Comparison of ENCODE assay signal across 7 mouse cellular contexts in the genomic region with DNA sequence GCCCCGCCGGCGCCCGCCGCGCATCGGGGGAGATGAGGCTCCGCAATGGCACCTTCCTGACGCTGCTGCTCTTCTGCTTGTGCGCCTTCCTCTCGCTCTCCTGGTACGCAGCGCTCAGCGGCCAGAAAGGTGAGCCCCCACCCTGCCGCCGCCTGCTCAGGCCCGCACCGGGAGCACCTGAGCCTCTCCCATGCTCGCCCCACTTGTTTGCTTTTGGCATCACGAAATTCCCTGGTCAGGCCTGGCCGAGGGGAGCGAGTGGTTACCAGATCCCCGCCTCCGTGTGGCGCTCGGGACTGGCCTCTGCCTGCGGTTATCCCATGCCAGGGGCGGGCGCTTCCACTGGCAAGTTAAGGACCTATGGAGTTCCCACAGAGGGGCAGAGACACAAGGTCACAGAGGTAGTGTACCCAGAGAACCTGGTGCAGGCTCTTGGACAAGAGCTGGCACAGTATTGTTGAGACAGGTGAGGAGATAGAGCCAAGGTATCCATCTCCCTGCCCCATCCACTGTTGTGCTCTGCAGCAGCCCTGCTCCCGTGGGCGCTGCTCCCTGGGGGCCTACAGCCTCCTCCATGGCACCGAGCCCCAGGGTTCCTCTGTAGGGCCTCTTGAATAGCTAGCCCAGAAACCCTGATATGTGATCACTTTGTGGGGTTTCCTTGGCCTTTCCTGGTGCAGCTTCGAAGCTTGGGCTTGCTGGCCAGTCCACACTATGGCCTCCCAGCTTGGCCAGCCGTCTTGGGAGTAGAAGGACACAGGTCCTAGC. TPM values are rescaled to one million over a fixed set of nuclear protein-coding genes. Genes with fewer than 3 reads are reported as not detected.
DNase-seq lines count a peak whose midpoint lies in the region; ATAC-seq and TF ChIP-seq lines count a peak whose summit lies in the region.

No protein-coding gene starts in this region.

- H3K9ac ChIP-seq in heart, embryonic 13.5 days: peak overlapping the region; percentile 98

- WGBS in heart, embryonic 13.5 days: 4% methylated on average over 34 of the region's 34 CpGs

- peak; percentile 41 to 51 for DNase-seq in B cell, adult 2 months
- DNase-seq in cerebellum, postnatal 36 days: peak; percentile 61 to 62
- DNase-seq in kidney, postnatal 14 days: peak; percentile 69
- peak; percentile 54 for DNase-seq in thymus, postnatal 14 days

- peak overlapping the region; percentile 95 for H3K4me2 ChIP-seq in heart, embryonic 13.5 days

- TF ChIP-seq CTCF in E14TG2a.4 (conservative IDR thresholded peaks at IDR 0.05; ENCODE audit: low read length): no peak

- 0 out of 2 replicates have a peak, but pooled peaks have one; percentile 4 for ATAC-seq in heart, embryonic 13.5 days (ENCODE audit: extremely low read depth, insufficient number of reproducible peaks, low FRiP score, low TSS enrichment)

- peak overlapping the region; percentile 85 for H3K4me3 ChIP-seq in E14TG2a.4 (replicated peaks; ENCODE audit: low read length)
- peak overlapping the region; percentile 93 for H3K4me3 ChIP-seq in heart, embryonic 13.5 days
- H3K4me3 ChIP-seq in megakaryocyte, embryonic 14.5 days (replicated peaks): peak overlapping the region; percentile 97

- peaks cover 68% of the 10 kb centered on the region for H3K4me1 ChIP-seq in E14TG2a.4 (replicated peaks; ENCODE audit: low read depth, low read length)
- H3K4me1 ChIP-seq in heart, embryonic 13.5 days: peaks cover 50% of the 10 kb centered on the region
- H3K4me1 ChIP-seq in megakaryocyte, embryonic 14.5 days: peaks cover 77% of the 10 kb centered on the region

- peaks cover 6% of the 10 kb centered on the region; the same call in 1 of the 2 replicates for H3K36me3 ChIP-seq in E14TG2a.4 (ENCODE audit: insufficient read depth, low read length)
- 0 out of 2 replicates have a peak, but pooled peaks cover 3% of the 10 kb centered on the region for H3K36me3 ChIP-seq in heart, embryonic 13.5 days
- H3K36me3 ChIP-seq in megakaryocyte, embryonic 14.5 days (replicated peaks; ENCODE audit: low read length): peaks cover 47% of the 10 kb centered on the region

- peaks cover 81% of the 10 kb centered on the region for H3K27me3 ChIP-seq in E14TG2a.4 (ENCODE audit: insufficient read depth, low read length)
- peaks cover 17% of the 10 kb centered on the region for H3K27me3 ChIP-seq in heart, embryonic 13.5 days (replicated peaks)
- H3K27me3 ChIP-seq in megakaryocyte, embryonic 14.5 days (replicated peaks): no peaks in the 10 kb centered on the region

- H3K27ac ChIP-seq in heart, embryonic 13.5 days (replicated peaks): peak overlapping the region; percentile 88

- no peaks in the 10 kb centered on the region for H3K9me3 ChIP-seq in E14TG2a.4 (ENCODE audit: low read length)
- H3K9me3 ChIP-seq in heart, embryonic 13.5 days: no peaks in the 10 kb centered on the region
- no peaks in the 10 kb centered on the region for H3K9me3 ChIP-seq in megakaryocyte, embryonic 14.5 days

RNA-seq across cellular contexts. Expression of a gene that starts 12.6 kb away (rescaled TPM):
- 1.1 and 2.9 TPM in 2 replicates for polyA plus RNA-seq in heart, embryonic 13.5 days (2015; fragmentation: Nextera tagmentation; extraction: Ambion mirVana)
- 10.5 and 22.9 TPM in 2 replicates for polyA plus RNA-seq in megakaryocyte, embryonic 14.5 days (2012; ENCODE audit: insufficient read depth, low replicate concordance)

RNA-seq across cellular contexts. Expression of a gene that starts 15.1 kb away (rescaled TPM):
- 22.2 and 25.2 TPM in 2 replicates for polyA plus RNA-seq in heart, embryonic 13.5 days (2015; fragmentation: Nextera tagmentation; extraction: Ambion mirVana)
- polyA plus RNA-seq in megakaryocyte, embryonic 14.5 days (2012; ENCODE audit: insufficient read depth, low replicate concordance): 119 and 130 TPM in 2 replicates

RNA-seq across cellular contexts. Expression of a gene that starts 15.2 kb away (rescaled TPM):
- polyA plus RNA-seq in heart, embryonic 13.5 days (2015; fragmentation: Nextera tagmentation; extraction: Ambion mirVana): 265 and 277 TPM in 2 replicates
- 154 and 155 TPM in 2 replicates for polyA plus RNA-seq in megakaryocyte, embryonic 14.5 days (2012; ENCODE audit: insufficient read depth, low replicate concordance)

RNA-seq across cellular contexts. Expression of a gene that starts 51.6 kb away (rescaled TPM):
- polyA plus RNA-seq in heart, embryonic 13.5 days (2015; fragmentation: Nextera tagmentation; extraction: Ambion mirVana): 12.8 and 13.0 TPM in 2 replicates
- 3.7 TPM in 1 of 2 replicates, not detected in the other for polyA plus RNA-seq in megakaryocyte, embryonic 14.5 days (2012; ENCODE audit: insufficient read depth, low replicate concordance)

Comparison
In these comparisons a context has a peak if more than half of its experiments do, and no peak if none do; other contexts are left out.
1. Peak in every context shown above with its lines: DNase-seq, ATAC-seq, H3K4me3 ChIP-seq and H3K27ac ChIP-seq.